Comparison of ENCODE assay signal across 8 mouse cellular contexts in the genomic region with DNA sequence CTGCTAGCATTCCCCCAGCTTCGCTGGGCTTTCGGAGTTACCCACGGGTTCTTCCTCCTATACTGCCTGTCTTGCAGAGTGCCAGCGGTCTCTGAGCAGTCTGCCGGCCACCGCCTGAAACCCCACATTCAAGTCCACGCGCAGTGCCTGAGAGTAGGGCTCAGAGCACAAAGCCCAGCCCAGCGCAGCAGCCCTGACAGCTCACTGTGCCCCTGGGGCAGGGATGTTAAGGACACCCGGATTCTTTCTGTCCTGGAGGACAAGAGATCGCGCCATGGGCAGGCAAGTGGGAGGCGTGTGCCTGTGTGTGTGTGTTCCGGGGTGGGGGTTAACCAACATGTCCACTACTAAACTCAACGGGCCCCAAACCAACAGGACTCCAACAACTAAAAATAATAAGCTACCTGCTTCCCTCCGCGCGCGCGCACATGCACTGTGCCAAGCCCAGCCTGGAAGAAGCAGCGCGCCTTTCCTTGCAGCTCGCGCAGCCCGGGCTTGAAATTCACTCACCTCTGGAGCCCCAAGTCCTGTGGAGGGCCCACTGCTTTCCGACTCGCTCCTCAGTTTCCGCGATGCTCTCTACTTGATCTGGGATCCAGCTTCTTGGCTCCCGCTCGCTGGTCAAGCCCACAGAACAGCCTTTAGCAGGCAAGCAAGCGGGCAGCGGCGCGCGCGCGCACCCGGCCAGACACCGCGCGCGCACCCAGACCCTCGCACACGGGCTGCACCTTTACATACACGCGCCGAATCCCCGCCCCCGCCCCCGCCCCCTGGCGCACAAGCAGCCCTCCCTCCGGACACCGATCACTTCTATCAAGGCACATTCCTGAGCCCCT. TPM values are rescaled to one million over a fixed set of nuclear protein-coding genes. Genes with fewer than 3 reads are reported as not detected.
DNase-seq lines count a peak whose midpoint lies in the region; ATAC-seq lines count a peak whose summit lies in the region.

Slitrk4 (minus strand) TSS at position 707 of the 836 bp plus-strand sequence.

- peak within 1 kb of the TSS; percentile 62 for H3K9ac ChIP-seq in midbrain, embryonic 14.5 days (replicated peaks; ENCODE audit: low read length)

- peak within 1 kb of the TSS; percentile 59 for H3K4me2 ChIP-seq in midbrain, embryonic 14.5 days (ENCODE audit: low read length)

- no peaks in the 10 kb centered on the region for H3K9me3 ChIP-seq in midbrain, embryonic 14.5 days (ENCODE audit: control insufficient read depth, low read length)

- WGBS in midbrain, embryonic 14.5 days, result 20% methylated on average over 53 of the region's 54 CpGs

- peak within 1 kb of the TSS; percentile 53 for H3K4me3 ChIP-seq in midbrain, embryonic 14.5 days (replicated peaks; ENCODE audit: low read depth, low read length)

- H3K4me1 ChIP-seq in midbrain, embryonic 14.5 days (ENCODE audit: control insufficient read depth, insufficient read depth, low read length), result no peaks in the 10 kb centered on the region

- peak; percentile 37 for DNase-seq in R1 (ENCODE audit: low read depth, low spot score)
- peak; percentile 67 for DNase-seq in cerebellum, adult 9-11 months
- DNase-seq in frontal cortex, postnatal 14 days (ENCODE audit: low spot score in 2 of 2), result peak; percentile 8 to 22
- peak in 1 of 2 experiments; percentile 41 for DNase-seq in layer of hippocampus, postnatal 14 days (ENCODE audit: low spot score in 2 of 2)
- peak; percentile 80 for DNase-seq in midbrain, embryonic 14.5 days
- DNase-seq in testis, postnatal 10 days (ENCODE audit: low spot score), result no peak
- DNase-seq in MN1 (ENCODE audit: low spot score), result no peak

- ATAC-seq in midbrain, embryonic 14.5 days (ENCODE audit: low FRiP score, low TSS enrichment), result peak; percentile 74
- no peak for ATAC-seq in megakaryocyte-erythroid progenitor cell, adult 5-6 weeks (replicated peaks; ENCODE audit: low FRiP score, low TSS enrichment, poor library complexity, severe bottlenecking)

- no peaks in the 10 kb centered on the region for H3K36me3 ChIP-seq in midbrain, embryonic 14.5 days (ENCODE audit: control insufficient read depth, insufficient read depth, low read length)

- H3K27me3 ChIP-seq in midbrain, embryonic 14.5 days (ENCODE audit: control insufficient read depth, insufficient read depth, low read length), result no peaks in the 10 kb centered on the region

- peak within 1 kb of the TSS; percentile 80 for H3K27ac ChIP-seq in midbrain, embryonic 14.5 days (replicated peaks; ENCODE audit: low read depth, low read length)

RNA-seq across cellular contexts. Expression of gene Slitrk4, which starts in this region (rescaled TPM):
- total RNA-seq in layer of hippocampus, postnatal 14 days (2021), result 10 to 100 TPM; 38.6 to 41.9 TPM
- 15.7 and 18.6 TPM in 2 replicates for polyA plus RNA-seq in midbrain, embryonic 14.5 days (2014; fragmentation: Nextera tagmentation; extraction: Ambion mirVana)
- not detected in 2 replicates for total RNA-seq in megakaryocyte-erythroid progenitor cell, adult 5-6 weeks (2014; fragmentation: Nextera tagmentation)
- not detected in 2 replicates for total RNA-seq in megakaryocyte-erythroid progenitor cell, adult 5-6 weeks (2017)

Comparison
In these comparisons a context has a peak if more than half of its experiments do, and no peak if none do; other contexts are left out.
1. RNA of gene Slitrk4 (total RNA-seq): 38.6 to 41.9 TPM in layer of hippocampus, postnatal 14 days; not detected in megakaryocyte-erythroid progenitor cell, adult 5-6 weeks; every median in the first group is over 10 times any median in the second.
2. DNase-seq: peak in R1 (single experiment), cerebellum, adult 9-11 months (single experiment), frontal cortex, postnatal 14 days (2 of 2) and midbrain, embryonic 14.5 days (single experiment); none in testis, postnatal 10 days (single experiment) and MN1 (single experiment).